Mouse (Mus musculus): ENCODE results near the gene Sept11.

GRCm38 (mm10) chr5:93091266-93091665, 2.0 kb upstream of the Sept11 start:
- TF ChIP-seq CTCF (IDR thresholded peaks at IDR 0.05; ENCODE audit: control insufficient read depth, insufficient read depth, insufficient replicate concordance, low read depth, low read length) (no peak), POLR2A (IDR thresholded peaks at IDR 0.05; ENCODE audit: control insufficient read depth, low read depth, low read length) (no peak)
